Mouse (Mus musculus): ENCODE results near the gene Mrps16.

The Mrps16 gene

DNA sequence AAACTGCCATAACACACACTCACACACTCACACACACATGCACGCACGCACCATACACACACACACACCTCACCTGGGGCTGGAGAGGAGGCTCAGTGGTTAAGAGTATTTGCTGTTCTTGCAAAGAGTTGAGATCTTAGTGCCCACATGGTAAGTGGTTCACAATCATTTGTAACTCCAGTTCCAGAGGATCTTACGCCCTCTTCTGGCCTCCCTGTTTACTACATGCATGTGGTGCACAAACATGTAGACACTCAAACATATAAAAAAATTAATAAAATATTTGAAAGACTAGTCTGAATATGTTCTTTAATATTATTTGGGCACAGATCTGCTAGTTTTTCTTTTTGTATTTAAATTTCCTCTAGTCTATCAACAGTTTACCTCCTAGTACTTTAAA lies 25.2 kb downstream of the Mrps16 start:
- in situ Hi-C loops (cut with MboI, MseI) = no loop called here

DNA sequence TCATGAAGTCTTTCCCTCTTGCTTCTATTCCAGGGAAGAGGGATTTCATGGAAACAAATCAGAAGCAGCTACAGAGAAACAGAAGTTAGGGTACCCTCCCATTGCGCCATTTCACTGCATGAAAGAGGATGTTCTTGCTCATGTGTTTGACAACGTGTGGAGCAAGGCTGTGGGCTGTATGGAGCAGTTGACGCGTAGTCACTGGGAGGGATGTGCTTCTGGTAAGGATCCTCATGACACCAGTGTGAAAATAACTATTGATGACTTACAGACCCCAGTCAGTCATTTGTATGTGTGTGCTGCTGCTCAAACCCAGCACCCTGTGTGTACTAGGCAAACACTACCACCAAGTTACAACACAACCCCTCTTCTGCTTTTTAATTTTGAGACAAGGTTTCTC lies 30.2 kb downstream of the Mrps16 start:
- in situ Hi-C loops (cut with MboI, MseI) = no loop called here

DNA sequence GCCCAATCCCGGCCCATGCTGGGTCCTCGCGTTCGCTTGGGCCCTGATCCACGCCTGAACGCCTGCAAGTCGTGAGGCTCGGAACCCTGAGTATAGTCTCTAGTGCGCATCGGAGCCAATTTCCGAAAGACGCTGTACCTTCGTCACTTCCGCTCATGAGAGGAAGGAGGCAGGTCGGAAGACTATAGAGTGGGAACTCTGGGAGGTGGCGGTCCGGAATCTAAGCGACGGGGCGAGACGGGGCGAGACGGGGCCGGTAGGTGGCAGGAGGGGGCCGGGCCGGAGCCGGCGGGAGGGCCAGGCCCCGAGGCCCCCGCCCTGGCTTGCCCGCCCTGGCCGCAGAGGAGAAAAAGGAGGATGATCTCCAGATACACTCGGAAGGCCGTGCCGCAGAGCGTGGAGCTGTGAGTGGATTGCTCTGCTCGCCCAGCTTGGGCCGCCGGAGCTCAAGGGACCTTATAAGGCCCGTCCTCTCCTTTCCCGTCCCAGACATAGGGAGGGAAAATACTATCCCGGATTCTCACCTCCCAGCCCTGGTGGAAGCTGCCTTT lies 45.4 kb downstream of the Mrps16 start, which contains the start of the genes Ecd and Fam149b:
TSS of gene Ecd (minus strand) at position 131 of the 551 bp plus-strand sequence.
TSS of gene Fam149b (plus strand) at position 172 of the 551 bp plus-strand sequence.
- in situ Hi-C loops (cut with MboI, MseI) = loop anchor here (5.0 kb wide), 1 partner anchor 39 kb away; the partner anchor contains the start of gene Dnajc9

DNA sequence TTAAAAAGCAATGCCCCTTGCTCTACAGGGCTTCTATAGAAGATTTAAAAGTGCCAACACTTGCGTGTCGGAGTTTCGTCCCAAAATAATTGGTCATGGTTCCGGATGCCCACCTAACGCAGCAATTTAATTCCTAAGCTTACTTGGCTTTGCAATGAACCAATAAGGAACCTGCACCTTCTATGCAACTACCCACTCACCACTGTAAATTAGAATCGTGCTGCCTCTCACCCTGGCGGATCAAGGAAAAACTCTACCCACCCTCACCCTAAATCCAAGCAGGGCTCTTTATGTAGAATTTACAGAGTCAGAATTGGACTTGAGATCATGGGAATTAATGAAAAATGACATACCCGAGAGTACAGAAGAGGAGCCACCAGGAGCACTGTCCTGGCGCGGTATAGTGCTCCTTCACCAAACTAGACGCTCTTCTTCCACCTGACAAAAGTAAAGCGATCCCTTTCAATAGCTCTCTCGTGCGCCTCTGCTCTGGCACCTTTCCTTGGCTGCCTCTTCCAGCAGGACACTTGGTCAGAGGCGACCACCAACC lies 45.9 kb downstream of the Mrps16 start:
- in situ Hi-C loops (cut with MboI, MseI) = loop anchor here (5.0 kb wide), 1 partner anchor 40 kb away; the partner anchor contains the start of gene Dnajc9

DNA sequence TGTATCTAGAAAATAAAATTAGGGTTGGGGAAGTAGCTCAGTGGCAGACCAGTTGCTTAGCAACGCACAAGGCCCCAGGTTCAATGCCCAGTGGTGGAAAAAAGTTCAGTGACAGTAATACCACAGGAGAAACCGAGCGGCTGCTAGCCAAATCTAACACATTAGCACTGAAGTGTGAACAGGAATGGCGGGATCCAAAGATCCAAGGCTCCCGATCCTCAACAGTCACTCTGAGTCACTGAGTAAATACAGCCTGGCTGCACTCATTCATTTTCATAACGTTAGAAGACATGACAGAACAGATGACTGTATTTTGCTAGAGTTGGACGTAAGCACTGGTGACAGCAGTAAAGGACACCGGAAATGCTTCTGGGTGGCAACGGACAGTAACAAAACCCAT lies 47.5 kb downstream of the Mrps16 start:
- in situ Hi-C loops (cut with MboI, MseI) = loop anchor here (5.0 kb wide), 1 partner anchor 41 kb away; the partner anchor contains the start of gene Dnajc9

DNA sequence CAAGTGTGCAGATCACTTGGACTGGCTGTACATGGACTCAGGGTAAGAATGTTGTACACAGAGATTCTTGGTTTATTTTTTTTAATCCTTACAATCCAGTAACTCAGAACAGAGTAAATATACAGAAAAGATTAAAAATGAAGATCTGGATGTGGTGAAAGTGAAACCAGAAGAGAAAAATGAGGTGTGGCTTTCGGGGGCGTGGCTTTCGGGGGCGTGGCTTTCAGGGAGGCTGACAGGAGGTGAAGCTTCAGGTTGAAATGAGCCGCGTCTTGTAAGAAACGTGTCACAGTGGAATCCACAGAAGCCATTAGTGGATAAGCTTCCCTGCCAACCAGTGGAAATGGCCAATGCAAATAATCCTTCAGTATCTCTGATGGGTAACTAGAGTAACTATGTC lies 52.6 kb downstream of the Mrps16 start:
- in situ Hi-C loops (cut with MboI, MseI) = no loop called here

DNA sequence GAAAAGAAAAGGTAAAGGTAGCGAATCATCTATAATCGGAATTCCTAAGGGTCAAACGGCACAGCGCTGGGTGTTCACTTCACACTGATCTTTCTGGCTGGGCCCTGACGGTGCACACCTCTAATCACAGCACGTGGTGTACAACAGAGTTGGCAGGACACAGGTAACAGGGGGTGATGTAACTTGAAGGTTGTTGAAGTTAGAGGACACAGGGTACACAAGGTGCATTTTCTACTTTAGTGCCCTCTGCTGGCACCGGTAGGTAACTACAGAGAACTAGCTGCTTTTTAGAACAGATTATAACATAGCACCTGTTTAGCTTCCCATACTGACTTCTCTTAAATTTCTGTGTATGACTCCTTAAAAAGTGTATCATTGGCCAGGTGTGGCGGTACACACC lies 53.3 kb downstream of the Mrps16 start:
- in situ Hi-C loops (cut with MboI, MseI) = no loop called here

DNA sequence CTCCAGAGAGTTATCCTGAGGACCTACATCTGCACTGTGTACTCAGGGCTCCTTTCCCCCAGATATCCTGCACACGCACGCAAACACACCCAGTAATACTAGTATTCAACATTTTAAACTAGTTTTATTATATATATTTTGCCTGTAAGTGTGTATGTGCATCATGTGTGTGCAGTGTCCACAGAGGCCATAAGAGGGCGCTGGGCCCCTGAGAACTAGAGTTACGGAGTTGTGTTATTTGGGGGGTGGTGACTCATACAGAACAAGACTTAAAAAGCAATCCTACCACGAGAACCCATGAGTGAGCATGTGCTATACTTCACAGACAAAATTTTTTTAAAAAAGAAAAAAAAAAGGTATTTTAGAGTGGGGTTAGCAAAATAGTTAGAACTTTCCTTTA lies 54.0 kb downstream of the Mrps16 start:
- in situ Hi-C loops (cut with MboI, MseI) = no loop called here
